Mouse (Mus musculus) liver, postnatal 0 days (tissue): ENCODE results near the gene Eef1akmt4. TPM values are rescaled to one million over a fixed set of nuclear protein-coding genes. Genes with fewer than 3 reads are reported as not detected.

Experiments
- ATAC-seq: fragments of 200-750 bp; cut with Nextera tagmentation; 2 replicates; pipeline ENCODE4 v1.8.0; 2017; ENCODE audit warnings: mild to moderate bottlenecking, moderate library complexity
- DNase-seq: peaks from one replicate; pipeline ENCODE4 v3.0.0-alpha.2; 2016
- H3K27ac ChIP-seq: fragments of 300-500 bp; sonication (generic); 2 replicates; pipeline ENCODE4 v1.5.1; 2014; ENCODE audit warnings: antibody characterized with exemption, moderate library complexity, mild to moderate bottlenecking, low read depth
- H3K27me3 ChIP-seq: fragments of 300-500 bp; sonication (generic); 2 replicates; pipeline ENCODE4 v1.6.1; 2014; ENCODE audit warnings: low read length, control low read depth, mixed read lengths; ENCODE audit not compliant: insufficient read depth
- H3K36me3 ChIP-seq: fragments of 300-500 bp; sonication (generic); replicated peaks from 2 replicates; pipeline ENCODE4 v1.6.1; 2014; ENCODE audit warnings: mild to moderate bottlenecking, control low read depth, low read length, moderate library complexity, mixed read lengths; ENCODE audit not compliant: insufficient read depth
- H3K4me1 ChIP-seq: fragments of 300-500 bp; sonication (generic); 2 replicates; pipeline ENCODE4 v1.6.1; 2014; ENCODE audit warnings: antibody characterized with exemption, mild to moderate bottlenecking, control low read depth; ENCODE audit not compliant: insufficient read depth
- H3K4me2 ChIP-seq: fragments of 300-500 bp; sonication (generic); 2 replicates; pipeline ENCODE4 v1.6.1; 2014; ENCODE audit warnings: low read depth, mild to moderate bottlenecking, low read length, moderate library complexity, mixed read lengths
- H3K4me3 ChIP-seq: fragments of 300-500 bp; sonication (generic); 2 replicates; pipeline ENCODE4 v1.5.1; 2014; ENCODE audit warnings: low read depth, low read length
- H3K9ac ChIP-seq: fragments of 300-500 bp; sonication (generic); replicated peaks from 2 replicates; pipeline ENCODE4 v1.6.1; 2014; ENCODE audit warnings: mild to moderate bottlenecking, moderate library complexity
- H3K9me3 ChIP-seq: fragments of 300-500 bp; sonication (generic); 2 replicates; pipeline ENCODE4 v1.6.1; 2016; ENCODE audit warnings: mild to moderate bottlenecking, control low read depth, low read length, mixed read lengths
- CTCF ChIP-seq: sonication (generic); IDR thresholded peaks from 2 replicates; pipeline ENCODE4 v1.5.1; 2016; ENCODE audit warnings: antibody characterized with exemption, low read depth
- EP300 ChIP-seq: IDR thresholded peaks from 2 replicates; pipeline ENCODE4 v1.6.1; 2016; ENCODE audit warnings: antibody characterized with exemption, low read depth, mild to moderate bottlenecking
- WGBS: fragments of 180-500 bp; shearing (Covaris S2); extraction: QIAGEN DNeasy Blood & Tissue Kit; methylation state at CpG from one replicate; pipeline ENCODE4 v1.1.7; 2014; ENCODE audit not compliant: insufficient replicate concordance; 5-methylcytosine and 5-hydroxymethylcytosine counted together
- polyA plus RNA-seq: library from polyadenylated mRNA; unstranded; fragments of >200 nt; fragmentation: Nextera tagmentation; extraction: Ambion mirVana; gene quantifications from 2 replicates; pipeline ENCODE4 v1.2.1, GENCODE M21; 2015

The Eef1akmt4 gene
- 20.4 and 23.3 TPM in 2 replicates for polyA plus RNA-seq

DNA sequence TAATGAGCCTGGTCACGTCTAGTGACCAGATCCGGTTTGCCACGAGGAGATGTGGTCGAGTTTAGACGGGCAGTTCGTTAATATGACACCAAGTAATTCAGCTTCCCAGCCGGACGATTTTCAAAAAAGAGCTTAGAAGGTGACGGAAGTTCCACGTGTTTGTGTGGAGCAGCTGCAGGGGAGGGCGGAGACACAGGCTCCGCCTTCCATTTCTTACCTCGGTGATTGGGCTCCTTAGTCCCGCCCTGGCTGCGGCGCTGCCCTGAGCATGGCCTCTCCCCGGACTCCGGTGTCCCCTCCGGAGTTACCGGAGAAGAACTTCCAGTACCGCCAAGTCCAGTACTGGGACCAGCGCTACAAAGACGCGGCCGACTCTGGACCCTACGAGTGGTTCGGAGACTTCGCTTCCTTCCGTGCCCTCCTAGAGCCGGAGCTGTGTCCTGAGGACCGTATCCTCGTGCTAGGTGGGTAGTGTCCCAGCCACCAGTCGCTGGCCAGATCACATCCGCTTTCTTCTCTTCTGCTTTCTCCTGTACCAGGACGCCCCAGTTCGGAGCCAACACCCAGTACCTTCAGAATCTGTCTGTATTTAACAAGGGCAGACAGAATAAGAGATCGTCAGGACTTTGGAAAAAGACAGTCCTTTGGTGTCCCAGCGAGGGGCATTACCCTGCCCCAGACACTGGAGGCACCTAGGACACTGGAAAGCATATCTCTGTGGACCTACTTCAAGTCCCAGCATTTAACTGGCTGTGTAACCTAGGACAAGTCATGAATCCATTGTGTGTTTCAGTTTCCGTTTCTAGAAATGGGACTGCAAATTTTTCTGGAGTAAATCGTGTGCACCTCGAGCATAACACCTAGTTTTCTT lies at the start of gene Eef1akmt4, which contains the start of the genes Gm49333 and Alg3:
Eef1akmt4 (plus strand) TSS at position 237 of the 871 bp plus-strand sequence.
Gm49333 (plus strand) TSS at position 254 of the 871 bp plus-strand sequence.
Alg3 (minus strand) TSS at position 379 of the 871 bp plus-strand sequence.
- Histone ChIP-seq H3K9me3 (no peaks in the 10 kb centered on the region), H3K4me1 (peaks cover 17% of the 10 kb centered on the region), H3K27ac (peak within 1 kb of the TSS; percentile 72), H3K27me3 (no peaks in the 10 kb centered on the region), H3K9ac (peak within 1 kb of the TSS; percentile 84), H3K36me3 (peaks cover 13% of the 10 kb centered on the region; the same call in 1 of the 2 replicates), H3K4me2 (peak within 1 kb of the TSS; percentile 80), H3K4me3 (peak within 1 kb of the TSS; percentile 81)
- ATAC-seq = peak; percentile 98
- TF ChIP-seq CTCF (no peak), EP300 (no peak; the same call in 1 of the 2 replicates)
- 2% methylated on average over 41 of the region's 41 CpGs for WGBS
- DNase-seq = peak; percentile 91

DNA sequence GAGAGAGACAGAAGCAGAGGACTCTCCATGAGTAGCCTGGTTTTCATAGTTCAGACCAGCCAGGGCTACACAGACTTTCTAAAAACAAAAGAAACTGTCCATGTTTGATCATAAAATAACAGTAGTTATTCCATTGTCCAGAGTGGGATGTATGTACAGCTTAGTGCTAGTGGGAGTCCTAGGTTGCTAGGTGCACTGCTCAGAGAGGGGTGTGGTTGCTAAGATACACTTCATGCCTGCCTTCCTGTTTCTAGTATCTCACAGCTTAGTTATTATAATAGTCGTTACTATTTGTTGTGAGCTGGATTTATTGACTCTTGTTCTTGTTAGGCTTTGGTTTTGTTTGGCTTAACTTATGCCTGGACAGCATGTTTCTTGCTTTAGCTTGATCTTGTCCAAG lies 46.3 kb upstream of the Eef1akmt4 start:
- Histone ChIP-seq H3K27ac (no peak overlapping the region), H3K27me3 (no peaks in the 10 kb centered on the region), H3K9me3 (no peaks in the 10 kb centered on the region), H3K4me3 (no peak overlapping the region), H3K9ac (no peak overlapping the region), H3K4me2 (no peak overlapping the region), H3K36me3 (peaks cover 21% of the 10 kb centered on the region), H3K4me1 (no peaks in the 10 kb centered on the region)
- ATAC-seq (no peak), DNase-seq (no peak)
- WGBS = 67% methylated on average over 1 of the region's 1 CpGs
- no peak for TF ChIP-seq CTCF

DNA sequence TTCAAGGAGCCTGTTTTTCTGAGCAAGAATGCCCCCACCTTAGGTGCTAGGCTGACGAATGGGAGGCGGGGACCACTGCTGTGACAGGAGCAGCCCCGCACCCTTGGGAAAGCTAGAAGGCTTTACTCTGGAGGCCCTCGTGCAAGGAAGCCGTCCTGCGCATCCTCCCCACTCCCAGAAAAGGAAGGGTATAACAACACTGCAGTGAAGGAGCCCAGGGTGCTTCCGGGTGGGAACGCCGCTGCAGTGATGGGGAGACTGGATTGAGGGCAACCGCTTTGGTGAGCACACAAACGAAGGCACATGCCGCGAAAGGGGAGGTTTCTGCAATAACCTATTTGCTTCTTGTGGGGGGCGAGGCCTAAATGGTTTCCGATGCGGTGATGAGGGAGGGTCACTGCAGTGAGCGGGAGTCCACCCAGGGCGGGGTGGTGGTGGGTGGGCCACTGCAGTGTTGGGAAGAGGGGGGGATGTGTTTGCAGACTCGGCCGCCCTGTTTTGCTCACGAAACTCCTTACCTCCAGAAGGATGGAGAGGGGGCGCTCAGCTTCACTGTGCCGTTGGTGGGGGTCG lies 21.9 kb upstream of the Eef1akmt4 start, which contains the start of gene Vwa5b2:
Vwa5b2 (plus strand) TSS at position 106 of the 573 bp plus-strand sequence.
- peak; percentile 15 for DNase-seq
- TF ChIP-seq CTCF (no peak), EP300 (no peak)
- no peak for ATAC-seq
- no peak within 1 kb of the TSS for H3K9ac ChIP-seq
- WGBS = 2% methylated on average over 24 of the region's 24 CpGs
- H3K9me3 ChIP-seq = no peaks in the 10 kb centered on the region
- no peak within 1 kb of the TSS for H3K27ac ChIP-seq
- H3K4me3 ChIP-seq = peak within 1 kb of the TSS; percentile 41
- H3K27me3 ChIP-seq = peaks cover 55% of the 10 kb centered on the region
- peaks cover 13% of the 10 kb centered on the region for H3K4me1 ChIP-seq
- peak within 1 kb of the TSS; percentile 65 for H3K4me2 ChIP-seq
- H3K36me3 ChIP-seq = no peaks in the 10 kb centered on the region

DNA sequence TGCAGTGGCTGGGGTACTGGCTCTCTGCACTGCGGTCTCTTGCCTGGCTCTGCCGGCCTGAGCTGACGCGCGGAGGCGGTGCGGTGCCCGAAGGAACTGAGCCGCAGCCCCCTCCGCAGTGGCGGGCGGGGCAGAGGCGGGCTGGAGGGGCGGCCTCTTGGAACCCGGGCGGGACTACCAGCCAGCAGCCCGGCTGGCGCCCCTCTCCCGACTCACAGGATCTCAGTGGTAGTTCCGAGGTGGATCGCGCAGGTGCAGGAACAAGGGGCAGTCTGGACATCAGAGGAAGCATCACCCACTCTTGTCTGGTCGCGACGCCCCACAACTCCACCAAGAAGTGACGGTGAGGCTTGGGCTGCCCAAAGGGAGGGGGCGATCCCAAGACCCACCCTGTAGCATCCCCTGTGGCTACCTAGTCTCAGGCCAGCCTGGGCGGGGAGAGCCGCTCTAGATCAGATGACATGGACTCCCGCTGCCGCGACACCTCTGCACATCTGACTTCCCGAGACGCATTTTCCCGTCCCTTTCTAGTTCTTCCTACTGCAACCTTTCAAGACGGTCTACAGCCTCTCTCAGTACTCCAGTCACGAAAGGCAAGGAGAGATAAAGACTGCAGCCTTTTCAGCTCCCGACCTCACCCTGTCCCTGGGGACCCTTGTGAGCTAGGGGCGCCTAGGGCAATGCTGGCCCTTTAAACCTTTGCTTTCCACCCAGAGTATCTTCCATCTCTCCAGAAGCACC lies 21.3 kb upstream of the Eef1akmt4 start:
- Histone ChIP-seq H3K27me3 (peaks cover 55% of the 10 kb centered on the region), H3K27ac (no peak overlapping the region)

DNA sequence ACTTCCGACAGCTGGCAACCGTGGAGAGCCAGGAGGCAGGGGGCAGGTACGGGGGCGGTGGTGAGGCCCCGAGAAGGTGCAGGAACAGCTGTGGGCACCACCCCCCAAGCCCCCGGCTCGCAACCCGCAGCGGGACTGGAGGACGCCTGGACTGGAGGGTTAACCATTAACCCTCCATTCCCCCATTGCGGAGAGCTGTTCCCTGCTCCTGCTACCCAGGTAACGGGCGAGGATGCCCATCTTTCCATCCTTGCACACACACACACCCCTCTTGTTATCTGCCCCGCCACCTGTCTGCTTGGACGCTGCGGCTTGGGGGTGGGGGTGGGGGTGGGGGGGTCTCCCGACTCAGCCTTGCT lies 20.7 kb upstream of the Eef1akmt4 start:
- no peaks in the 10 kb centered on the region for H3K36me3 ChIP-seq
- TF ChIP-seq CTCF (no peak), EP300 (no peak)
- DNase-seq = peak; percentile 15
- H3K4me1 ChIP-seq = peaks cover 13% of the 10 kb centered on the region
- H3K27ac ChIP-seq = no peak overlapping the region
- ATAC-seq = no peak
- WGBS = 5% methylated on average over 17 of the region's 17 CpGs
- H3K4me3 ChIP-seq = peak overlapping the region; percentile 41
- no peak overlapping the region for H3K9ac ChIP-seq
- no peaks in the 10 kb centered on the region for H3K9me3 ChIP-seq
- H3K4me2 ChIP-seq = peak overlapping the region; percentile 65
- peaks cover 55% of the 10 kb centered on the region for H3K27me3 ChIP-seq

More for the DNA sequence above, 21.3 kb upstream of the Eef1akmt4 start:
- no peak for TF ChIP-seq CTCF
- TF ChIP-seq EP300 = no peak
- peaks cover 13% of the 10 kb centered on the region for H3K4me1 ChIP-seq
- no peaks in the 10 kb centered on the region for H3K9me3 ChIP-seq
- WGBS = 2% methylated on average over 36 of the region's 39 CpGs
- peak overlapping the region; percentile 65 for H3K4me2 ChIP-seq
- ATAC-seq (no peak), DNase-seq (peak; percentile 19)
- no peak overlapping the region for H3K9ac ChIP-seq
- H3K36me3 ChIP-seq = no peaks in the 10 kb centered on the region
- H3K4me3 ChIP-seq = peak overlapping the region; percentile 41
